Mouse (Mus musculus) heart, postnatal 14 days (tissue): ENCODE data around the gene Gnb3. TPM values are rescaled to one million over a fixed set of nuclear protein-coding genes. Genes with fewer than 3 reads are reported as not detected.
"Not testable (repeated sequence)": the region's sequence is repeated elsewhere in the genome, so short reads cannot be mapped to it uniquely, and the experiment has no call there.

ENCODE experiments used
- DNase-seq, 2 experiments: peaks; one replicate each; pipeline ENCODE4 v3.0.0; 2021 to 2022
- intact Hi-C: fragments of 180-260 bp; cut with DNase I; formaldehyde crosslinking; loops from one replicate; pipeline ENCODE4 v1.15.1; 2025
- total RNA-seq, 2 experiments: library from RNA; stranded (reverse); gene quantifications; 2 replicates each; pipeline ENCODE4 v1.2.3; 2021

Gene Gnb3
- total RNA-seq, 2 experiments from 2014 or later: 2.8 to 3.3 TPM

DNA sequence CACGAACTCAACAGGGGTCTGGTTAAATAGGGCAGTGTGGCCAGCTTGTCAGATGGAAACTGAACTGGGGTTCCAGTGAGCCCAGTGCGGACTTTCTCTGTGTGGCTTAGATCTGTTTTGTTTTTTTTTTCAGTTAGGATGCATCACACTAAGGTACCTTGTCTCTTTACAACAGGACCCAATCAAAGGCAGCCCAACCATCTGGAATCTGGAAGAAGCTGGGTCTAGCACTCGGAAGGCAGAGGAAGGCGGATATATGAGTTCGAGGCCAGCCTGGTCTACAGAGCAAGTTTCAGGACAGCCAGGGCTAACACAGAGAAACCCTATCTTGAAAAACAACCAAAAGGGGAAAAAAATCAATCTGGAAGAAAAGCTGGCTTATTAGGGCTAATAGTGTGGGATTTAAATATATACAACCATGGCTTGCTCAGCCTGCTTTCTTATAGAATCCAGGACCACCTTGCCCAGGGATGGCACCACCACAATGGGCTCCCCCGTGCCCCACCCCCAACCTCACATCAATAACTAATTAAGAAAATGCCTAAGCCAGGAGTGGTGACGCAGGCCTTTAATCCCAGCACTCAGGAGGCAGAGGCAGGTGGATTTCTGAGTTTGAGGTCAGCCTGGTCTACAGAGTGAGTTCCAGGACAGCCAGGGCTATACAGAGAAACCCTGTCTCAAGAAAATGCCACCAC is 33.5 kb downstream of the Gnb3 start:
- intact Hi-C loops: loop anchor here (5.0 kb wide), 1 partner anchor 49 kb away; the partner anchor contains the start of genes Atn1 and Gm45234

GRCm38 (mm10) chr6:124805341-124806321 is 34.4 kb downstream of the Gnb3 start:
- intact Hi-C loops: loop anchor here (5.0 kb wide), 1 partner anchor 48 kb away; the partner anchor contains the start of genes Atn1 and Gm45234
- DNase-seq: peak; percentile 94

More for the DNA sequence above, 33.5 kb downstream of the Gnb3 start:
- no peak for DNase-seq

DNA sequence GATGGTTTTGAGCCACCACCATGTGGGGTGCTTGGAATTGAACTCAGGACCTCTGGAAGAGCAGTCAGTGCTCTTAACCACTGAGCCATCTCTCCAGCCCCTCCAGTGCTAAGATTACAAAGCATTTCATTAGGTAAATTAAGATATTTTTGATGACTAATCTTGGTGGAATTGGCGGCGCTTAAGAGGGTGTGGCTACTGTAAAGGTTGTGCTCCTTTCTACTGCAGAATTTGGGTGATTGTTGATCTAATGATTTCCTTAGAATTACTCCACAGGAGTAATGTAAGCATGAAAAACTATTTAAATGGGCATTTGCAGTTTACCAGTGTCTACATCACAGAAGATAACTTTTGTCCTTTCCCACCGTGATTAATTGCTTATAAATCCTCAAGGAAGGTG is 35.7 kb downstream of the Gnb3 start:
- DNase-seq: no peak
- intact Hi-C loops: loop anchor here (1.0 kb wide), 1 partner anchor 8 kb away; no protein-coding TSS in a partner anchor

- DNase-seq: not testable (repeated sequence)
- intact Hi-C loops: loop anchor here (1.0 kb wide), 1 partner anchor 7 kb away; no protein-coding TSS in a partner anchor
Measured at GRCm38 (mm10) chr6:124803691-124804090, 36.4 kb downstream of the Gnb3 start.

GRCm38 (mm10) chr6:124803061-124803460 is 37.0 kb downstream of the Gnb3 start:
- intact Hi-C loops: no loop called here
- no peak for DNase-seq

GRCm38 (mm10) chr6:124802400-124802799 is 37.7 kb downstream of the Gnb3 start:
- DNase-seq, intact Hi-C loops: not testable (repeated sequence)

GRCm38 (mm10) chr6:124796200-124796599 is 43.9 kb downstream of the Gnb3 start:
- intact Hi-C loops: loop anchor here (1.0 kb wide), 1 partner anchor 8 kb away; no protein-coding TSS in a partner anchor
- no peak for DNase-seq

DNA sequence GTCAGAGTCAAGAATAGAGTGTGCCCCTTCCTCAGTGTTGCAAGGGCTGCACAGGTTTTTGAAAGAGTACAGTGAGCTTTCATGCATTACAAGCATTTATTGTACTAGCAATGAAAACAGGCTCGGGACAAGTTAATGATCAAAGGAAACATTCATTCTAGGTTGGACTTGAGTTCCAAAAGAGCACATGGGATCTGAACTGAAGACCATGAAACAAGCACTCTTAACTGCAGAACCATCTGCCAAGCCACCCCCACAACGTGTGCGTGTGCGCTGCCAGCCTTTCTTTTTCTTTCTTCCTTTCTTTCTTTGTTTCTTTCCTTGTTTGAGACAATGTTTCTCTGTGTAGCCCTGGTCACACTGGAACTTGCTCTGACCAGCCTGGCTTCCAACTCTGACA is 44.3 kb downstream of the Gnb3 start:
- intact Hi-C loops: loop anchor here (1.0 kb wide), 1 partner anchor 9 kb away; no protein-coding TSS in a partner anchor

DNA sequence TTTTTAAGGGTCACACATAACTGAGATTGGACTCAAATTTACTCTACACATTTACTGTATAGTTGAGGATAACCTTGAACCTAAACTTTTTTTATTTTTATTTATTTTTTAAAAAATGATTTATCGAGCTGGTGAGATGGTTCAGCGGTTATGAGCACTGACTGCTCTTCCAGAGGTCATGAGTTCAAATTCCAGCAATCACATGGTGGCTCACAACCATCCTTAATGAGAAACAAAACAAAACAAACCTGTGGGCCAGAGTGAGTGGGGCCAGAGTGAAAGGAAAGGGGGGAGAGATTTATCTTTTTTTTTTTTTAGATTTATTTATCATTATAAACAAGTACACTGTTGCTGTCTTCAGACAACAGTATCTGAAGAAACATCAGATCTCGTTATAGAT is 48.2 kb downstream of the Gnb3 start:
- no peak for DNase-seq
- intact Hi-C loops: no loop called here

More for the DNA sequence above, 44.3 kb downstream of the Gnb3 start:
- DNase-seq: no peak

- intact Hi-C loops: no loop called here
- DNase-seq: no peak
Measured at GRCm38 (mm10) chr6:124790121-124790520, 50.0 kb downstream of the Gnb3 start.

DNA sequence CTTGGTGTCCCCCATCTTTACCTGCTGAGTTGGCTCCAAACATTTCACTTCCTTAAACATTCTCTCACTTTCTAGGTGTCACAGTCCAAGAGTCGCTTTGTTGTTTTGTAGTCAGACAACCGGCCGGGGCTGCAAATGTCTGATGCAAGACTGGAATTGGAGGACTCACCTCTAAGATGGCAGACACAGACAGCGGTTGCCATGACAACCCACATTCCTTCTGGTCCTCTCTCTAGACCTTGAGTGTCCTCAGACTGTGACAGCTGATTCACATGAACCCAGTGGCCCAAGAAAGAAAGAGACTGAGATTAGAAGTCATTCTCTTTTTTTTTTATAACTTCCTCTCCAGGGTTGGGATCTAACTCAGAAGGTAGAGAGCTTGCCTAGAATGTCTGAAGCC is 50.6 kb downstream of the Gnb3 start:
- intact Hi-C loops: no loop called here
- no peak for DNase-seq

DNA sequence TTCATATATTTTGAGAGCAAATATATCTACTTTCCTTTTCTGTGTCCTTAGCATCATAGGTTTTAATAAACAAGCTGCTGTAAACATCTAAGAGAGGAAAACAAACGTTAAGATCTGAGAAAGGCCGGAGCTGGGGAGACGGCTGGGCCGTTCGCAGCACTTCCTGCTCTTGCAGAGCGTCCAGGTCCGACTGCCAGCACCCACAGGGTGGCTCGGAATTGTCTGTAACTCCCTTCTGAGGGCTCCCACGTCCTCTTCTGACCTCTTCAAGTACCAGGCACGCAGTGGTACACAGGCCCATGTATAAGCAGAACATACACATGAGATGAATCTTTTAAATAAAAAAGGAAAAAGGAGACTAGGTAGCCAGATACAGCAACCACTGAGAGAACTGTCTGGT is 52.4 kb downstream of the Gnb3 start:
- no peak for DNase-seq
- intact Hi-C loops: no loop called here

GRCm38 (mm10) chr6:124786756-124787420 is 53.2 kb downstream of the Gnb3 start:
- intact Hi-C loops: no loop called here
- no peak for DNase-seq

Other genes with a start within 250 kb of the Gnb3 start
- gene C1s2, start 204.2 kb downstream of the Gnb3 start, total RNA-seq: under 1 TPM; 0.41 to 0.65 TPM
- gene Lpcat3, start 177.2 kb downstream of the Gnb3 start, total RNA-seq: 10 to 100 TPM; 54.0 to 56.7 TPM
- gene Emg1, start 128.1 kb downstream of the Gnb3 start, total RNA-seq: 10 to 100 TPM; 58.8 to 68.4 TPM
- gene Phb2, start 127.9 kb downstream of the Gnb3 start, total RNA-seq: 100 to 1,000 TPM; 326 to 358 TPM
- 1 to 10 TPM; 4.2 to 8.5 TPM for gene Ptpn6, start 101.6 kb downstream of the Gnb3 start, total RNA-seq
- 100 to 1,000 TPM; 323 to 327 TPM for gene Grcc10, start 98.9 kb downstream of the Gnb3 start, total RNA-seq
- 1 to 10 TPM in 1 of 2 experiments, not detected in 1; 1.5 TPM for gene Gm45234, start 84.3 kb downstream of the Gnb3 start, total RNA-seq
- gene Atn1, start 83.8 kb downstream of the Gnb3 start, total RNA-seq: 10 to 100 TPM; 48.1 to 48.9 TPM
- gene Eno2, start 70.6 kb downstream of the Gnb3 start, total RNA-seq: 1 to 10 TPM; 2.6 to 4.0 TPM
- 1 to 10 TPM in 1 of 2 experiments, under 1 TPM in 1; 0.51 to 1.0 TPM for gene Lrrc23, start 60.5 kb downstream of the Gnb3 start, total RNA-seq
- 1 to 10 TPM; 3.2 to 3.5 TPM for gene Spsb2, start 31.6 kb downstream of the Gnb3 start, total RNA-seq
- 100 to 1,000 TPM; 772 to 817 TPM for gene Tpi1, start 26.0 kb downstream of the Gnb3 start, total RNA-seq
- 10 to 100 TPM; 78.2 TPM for gene Usp5, start 10.8 kb downstream of the Gnb3 start, total RNA-seq
- gene Cdca3, start 10.7 kb downstream of the Gnb3 start, total RNA-seq: 1 to 10 TPM; 3.5 to 9.6 TPM
- 10 to 100 TPM; 17.9 to 19.5 TPM for gene P3h3, start 17.5 kb upstream of the Gnb3 start, total RNA-seq
- 1 to 10 TPM; 1.8 to 2.4 TPM for gene Gpr162, start 23.7 kb upstream of the Gnb3 start, total RNA-seq
- gene Cd4, start 47.9 kb upstream of the Gnb3 start, total RNA-seq: 10 to 100 TPM in 1 of 2 experiments, 1 to 10 TPM in 1; 1.2 to 12.3 TPM
- gene Lag3, start 71.4 kb upstream of the Gnb3 start, total RNA-seq: under 1 TPM; 0.62 to 0.80 TPM
- 100 to 1,000 TPM; 369 to 378 TPM for gene Ptms, start 79.8 kb upstream of the Gnb3 start, total RNA-seq
- gene Mlf2, start 91.1 kb upstream of the Gnb3 start, total RNA-seq: 100 to 1,000 TPM; 214 to 217 TPM
- gene Cops7a, start 125.3 kb upstream of the Gnb3 start, total RNA-seq: 10 to 100 TPM; 90.1 to 99.6 TPM
- under 1 TPM; 0.60 to 0.66 TPM for gene Pianp, start 156.4 kb upstream of the Gnb3 start, total RNA-seq
- 10 to 100 TPM; 24.4 to 24.8 TPM for gene Zfp384, start 168.9 kb upstream of the Gnb3 start, total RNA-seq
- gene Ing4, start 199.5 kb upstream of the Gnb3 start, total RNA-seq: 10 to 100 TPM; 40.6 to 41.9 TPM
- 1 to 10 TPM; 3.8 to 4.5 TPM for gene Acrbp, start 209.4 kb upstream of the Gnb3 start, total RNA-seq
- gene Lpar5, start 227.6 kb upstream of the Gnb3 start, total RNA-seq: under 1 TPM; 0.41 to 0.83 TPM